Mouse (Mus musculus) Patski (cell line): ENCODE data around the gene Pla2g16. TPM values are rescaled to one million over a fixed set of nuclear protein-coding genes. Genes with fewer than 3 reads are reported as not detected.

Experiments
- ATAC-seq: fragments of 100-300 bp; one replicate; pipeline ENCODE4 v1.8.0; 2021
- CTCF ChIA-PET: fragments of 350-600 bp; sonication (Branson Sonifier 250); formaldehyde crosslinking; loops from one replicate; lab custom pipeline; 2022; ENCODE audit warnings: inconsistent platforms; lab: Charles Lee
- POLR2A ChIA-PET: fragments of 350-600 bp; sonication (Branson Sonifier 250); formaldehyde crosslinking; loops from one replicate; lab custom pipeline; 2022; ENCODE audit warnings: antibody characterized with exemption, inconsistent platforms; lab: Charles Lee
- DNase-seq: peaks from one replicate; pipeline ENCODE4 v3.0.0-alpha.2; 2011; ENCODE audit warnings: low read depth, low spot score
- H3K27me3 ChIP-seq: fragments of 371-371 bp; one replicate; pipeline ENCODE4 v1.5.1; 2021
- CTCF ChIP-seq: fragments of 100-300 bp; IDR thresholded peaks from one replicate; pipeline ENCODE4 v1.5.1; 2021
- in situ Hi-C: fragments of 300-500 bp; cut with MboI; formaldehyde crosslinking; loops from 3 replicates; pipeline ENCODE4 v1.11.1; 2018; ENCODE audit warnings: low pct_unique_long_range_greater_than_20kb, mixed read lengths
- polyA plus RNA-seq: library from polyadenylated mRNA; unstranded; gene quantifications from one replicate; pipeline ENCODE4 v1.2.3, GENCODE M21; 2021

Pla2g16 gene
- polyA plus RNA-seq = 17.8 TPM

GRCm38 (mm10) chr19:7557328-7557822 lies at the start of gene Pla2g16:
TSS of gene Pla2g16 (plus strand) at chr19:7557459.
- in situ Hi-C loops = no loop called here
- TF ChIP-seq CTCF = no peak
- CTCF ChIA-PET = interaction anchor here (0.6 to 3.4 kb wide), 3 partner anchors 12 to 38 kb away, joined by 3 to 10 read pairs (median 3); no protein-coding TSS in a partner anchor
- POLR2A ChIA-PET = interaction anchor here (1.4 to 1.5 kb wide), 2 partner anchors 12 to 33 kb away, joined by 3 to 4 read pairs; no protein-coding TSS in a partner anchor
- peak; percentile 98 for ATAC-seq
- no peaks in the 10 kb centered on the region for H3K27me3 ChIP-seq
- DNase-seq = no peak

- no peak for DNase-seq
- peak; percentile 39 for TF ChIP-seq CTCF
- in situ Hi-C loops = no loop called here
- ChIA-PET POLR2A (interaction anchor here (0.6 kb wide), 1 partner anchor 17 kb away, joined by 4 read pairs; no protein-coding TSS in a partner anchor), CTCF (interaction anchor here (1.0 kb wide), 1 partner anchor 15 kb away, joined by 4 read pairs; no protein-coding TSS in a partner anchor)
- no peaks in the 10 kb centered on the region for H3K27me3 ChIP-seq
- ATAC-seq = no peak
Measured at GRCm38 (mm10) chr19:7508026-7508425, 49.2 kb upstream of the Pla2g16 start.

- ChIA-PET POLR2A (no interaction called here), CTCF (no interaction called here)
- ATAC-seq (no peak), DNase-seq (no peak)
- no peak for TF ChIP-seq CTCF
- in situ Hi-C loops = no loop called here
- H3K27me3 ChIP-seq = no peaks in the 10 kb centered on the region
Measured at GRCm38 (mm10) chr19:7516437-7516836, 40.8 kb upstream of the Pla2g16 start.

GRCm38 (mm10) chr19:7521619-7522018 lies 35.6 kb upstream of the Pla2g16 start:
- POLR2A ChIA-PET = no interaction called here

GRCm38 (mm10) chr19:7522856-7523255 lies 34.4 kb upstream of the Pla2g16 start:
- in situ Hi-C loops = no loop called here
- no peak for ATAC-seq
- no peak for TF ChIP-seq CTCF

More at GRCm38 (mm10) chr19:7521619-7522018, 35.6 kb upstream of the Pla2g16 start:
- TF ChIP-seq CTCF = no peak
- H3K27me3 ChIP-seq = no peaks in the 10 kb centered on the region
- CTCF ChIA-PET = no interaction called here
- in situ Hi-C loops = no loop called here
- ATAC-seq (no peak), DNase-seq (no peak)

GRCm38 (mm10) chr19:7523292-7523691 lies 34.0 kb upstream of the Pla2g16 start:
- ATAC-seq (no peak), DNase-seq (no peak)
- ChIA-PET POLR2A (no interaction called here), CTCF (interaction anchor here (0.6 to 4.7 kb wide), 6 partner anchors 12 to 95 kb away, joined by 3 to 23 read pairs (median 4); no protein-coding TSS in a partner anchor)
- no peaks in the 10 kb centered on the region for H3K27me3 ChIP-seq
- in situ Hi-C loops = no loop called here
- TF ChIP-seq CTCF = peak; percentile 47

More at GRCm38 (mm10) chr19:7522856-7523255, 34.4 kb upstream of the Pla2g16 start:
- no peaks in the 10 kb centered on the region for H3K27me3 ChIP-seq
- CTCF ChIA-PET = interaction anchor here (0.6 to 4.7 kb wide), 5 partner anchors 11 to 95 kb away, joined by 3 to 23 read pairs (median 4); no protein-coding TSS in a partner anchor
- no peak for DNase-seq
- POLR2A ChIA-PET = no interaction called here

- ATAC-seq (no peak), DNase-seq (no peak)
- POLR2A ChIA-PET = no interaction called here
- H3K27me3 ChIP-seq = no peaks in the 10 kb centered on the region
- TF ChIP-seq CTCF = no peak
- CTCF ChIA-PET = interaction anchor here (1.5 to 4.7 kb wide), 4 partner anchors 12 to 72 kb away, joined by 4 to 23 read pairs (median 5); no protein-coding TSS in a partner anchor
- in situ Hi-C loops = no loop called here
Measured at GRCm38 (mm10) chr19:7523781-7524180, 33.5 kb upstream of the Pla2g16 start.

GRCm38 (mm10) chr19:7524879-7525278 lies 32.4 kb upstream of the Pla2g16 start:
- H3K27me3 ChIP-seq = no peaks in the 10 kb centered on the region
- in situ Hi-C loops = no loop called here
- no peak for TF ChIP-seq CTCF
- DNase-seq = no peak
- ChIA-PET POLR2A (no interaction called here), CTCF (interaction anchor here (0.9 to 4.7 kb wide), 5 partner anchors 13 to 82 kb away, joined by 3 to 23 read pairs (median 4); partner anchors contain the start of gene Lgals12)
- peak; percentile 69 for ATAC-seq

GRCm38 (mm10) chr19:7528639-7529428 lies 28.4 kb upstream of the Pla2g16 start:
- ChIA-PET POLR2A (no interaction called here), CTCF (interaction anchor here (0.6 to 6.4 kb wide), 7 partner anchors 61 to 180 kb away, joined by 3 to 24 read pairs (median 6); no protein-coding TSS in a partner anchor)
- no peaks in the 10 kb centered on the region for H3K27me3 ChIP-seq
- DNase-seq = peak; percentile 13
- peak; percentile 83 for TF ChIP-seq CTCF
- in situ Hi-C loops = no loop called here
- ATAC-seq = peak; percentile 44

- POLR2A ChIA-PET = interaction anchor here (1.2 kb wide), 1 partner anchor 64 kb away, joined by 6 read pairs; no protein-coding TSS in a partner anchor
- CTCF ChIA-PET = interaction anchor here (0.7 to 6.4 kb wide), 7 partner anchors 10 to 86 kb away, joined by 3 to 24 read pairs (median 3); no protein-coding TSS in a partner anchor
- DNase-seq = no peak
Measured at GRCm38 (mm10) chr19:7531906-7532305, 25.4 kb upstream of the Pla2g16 start.

More at GRCm38 (mm10) chr19:7531906-7532305, 25.4 kb upstream of the Pla2g16 start:
- no peak for ATAC-seq
- no peak for TF ChIP-seq CTCF
- no peaks in the 10 kb centered on the region for H3K27me3 ChIP-seq
- in situ Hi-C loops = loop anchor here (5.0 kb wide), 1 partner anchor 65 kb away; no protein-coding TSS in a partner anchor
